Mouse (Mus musculus): Measurements from ENCODE around the gene Vps37c. TPM values are rescaled to one million over a fixed set of nuclear protein-coding genes. Genes with fewer than 3 reads are reported as not detected.

The Vps37c gene
- total RNA-seq, 2 experiments from 2014 or later, result 19.3 to 26.8 TPM

DNA sequence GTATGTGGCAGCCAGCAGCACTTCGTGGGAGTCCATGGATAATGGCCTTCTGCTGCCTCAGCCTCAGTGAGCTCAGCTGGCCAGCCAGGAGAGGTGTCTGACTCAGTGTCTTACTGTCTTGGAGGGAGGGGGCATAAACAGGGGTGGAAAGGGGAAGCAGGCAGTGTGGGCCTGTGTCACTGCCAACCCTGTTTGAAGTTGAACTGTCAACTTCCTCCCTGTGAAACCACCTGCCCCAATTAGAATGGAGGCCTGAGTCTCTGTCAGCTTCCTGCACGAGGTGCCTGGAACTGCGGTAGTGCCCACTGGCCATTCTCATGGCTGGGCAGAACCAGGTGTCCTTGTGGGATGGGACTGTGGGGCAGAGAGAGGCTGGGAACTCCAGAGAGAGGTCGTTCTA lies 50.3 kb downstream of the Vps37c start, which contains the start of gene Cd5:
TSS of gene Cd5 (minus strand) at position 192 of the 400 bp plus-strand sequence.
- no peak for DNase-seq (ENCODE audit: low spot score in 2 of 2)

- DNase-seq (ENCODE audit: low spot score in 2 of 2), result no peak
These were observed 51.4 kb downstream of the Vps37c start for GRCm38 (mm10) chr19:10739916-10740315.

DNA sequence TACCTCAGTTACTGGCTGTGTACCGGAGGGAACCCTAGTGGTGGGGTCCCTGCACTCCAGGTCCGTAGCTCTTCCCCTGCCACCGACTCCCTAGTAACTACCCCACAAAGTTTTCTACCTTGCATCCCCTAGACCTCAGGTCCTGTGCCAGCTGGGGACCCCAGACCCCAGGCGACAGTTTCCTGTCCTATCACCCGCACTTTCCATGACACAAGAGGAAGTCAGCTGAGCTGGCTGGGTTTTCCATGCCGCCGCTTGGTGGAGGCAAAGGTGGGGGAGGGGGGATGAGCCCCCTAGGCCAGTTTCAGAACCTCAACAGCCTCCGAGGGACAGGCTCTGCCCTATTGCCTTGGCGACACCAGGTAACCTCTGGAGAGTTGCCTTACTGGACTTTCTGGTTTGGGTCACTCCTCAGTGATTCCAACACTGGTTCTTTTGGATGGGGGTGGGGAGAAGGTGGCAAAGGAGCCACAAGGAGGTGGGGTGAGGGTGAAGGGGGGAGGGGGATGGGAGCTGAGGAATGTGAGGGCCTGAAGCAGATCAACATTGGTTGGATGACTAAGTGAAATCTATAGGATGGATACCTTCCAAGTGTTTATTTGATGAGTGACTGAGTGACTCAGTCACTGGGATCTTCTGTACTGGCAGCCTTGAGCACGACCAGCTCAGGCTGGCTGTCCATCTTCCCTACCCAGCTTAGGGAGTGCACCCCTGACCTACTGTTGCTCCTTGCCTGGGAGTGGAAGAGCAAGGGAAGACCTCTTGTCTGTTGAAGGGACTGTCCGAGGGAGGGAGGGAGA lies 52.3 kb downstream of the Vps37c start:
- no peak for DNase-seq (ENCODE audit: low spot score in 2 of 2)

DNA sequence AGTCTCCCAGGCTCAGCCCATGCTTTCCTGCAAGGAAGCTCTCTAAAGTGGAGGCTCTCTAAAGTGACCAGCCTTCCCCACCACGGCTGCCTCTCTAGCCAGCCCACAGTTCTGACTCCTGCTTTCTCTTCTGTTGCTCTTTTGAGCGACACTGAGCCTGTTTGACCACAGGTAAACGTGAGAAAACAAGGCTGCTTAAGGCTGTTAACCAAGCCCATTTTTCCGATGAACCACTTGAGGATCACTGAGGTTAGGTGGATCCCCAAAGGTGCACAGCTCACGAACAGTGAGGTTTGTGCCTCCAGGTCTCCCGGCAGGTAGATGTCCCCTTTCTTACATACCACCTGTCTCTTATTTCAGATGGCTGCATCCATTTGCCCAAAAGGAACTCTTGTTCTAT lies 53.6 kb downstream of the Vps37c start:
- DNase-seq (ENCODE audit: low spot score in 2 of 2), result no peak

GRCm38 (mm10) chr19:10742565-10742964 lies 54.0 kb downstream of the Vps37c start:
- no peak for DNase-seq (ENCODE audit: low spot score in 2 of 2)

DNA sequence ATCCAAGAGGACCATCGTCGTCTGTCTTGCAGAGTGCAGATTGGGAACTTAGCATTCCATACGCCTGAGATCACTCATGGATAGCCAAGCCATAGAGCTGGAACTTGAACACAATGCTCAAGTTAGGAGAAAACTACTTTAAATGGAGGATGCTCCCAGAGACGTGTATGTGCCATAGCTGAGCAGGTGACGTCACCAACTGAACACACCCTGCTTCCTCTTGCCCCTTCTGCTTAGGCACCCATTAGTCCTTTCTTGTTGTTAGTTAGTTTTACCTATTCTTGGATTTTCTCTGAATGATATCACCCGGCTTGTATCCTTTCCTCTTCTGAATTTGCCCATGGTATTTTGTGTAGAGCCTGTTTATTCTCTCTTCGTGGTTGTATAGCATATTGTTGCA lies 58.6 kb downstream of the Vps37c start:
- no peak for DNase-seq (ENCODE audit: low spot score in 2 of 2)

GRCm38 (mm10) chr19:10747718-10748117 lies 59.2 kb downstream of the Vps37c start:
- DNase-seq (ENCODE audit: low spot score in 2 of 2), result no peak

GRCm38 (mm10) chr19:10748401-10749102 lies 60.0 kb downstream of the Vps37c start:
- no peak for DNase-seq (ENCODE audit: low spot score in 2 of 2)

DNA sequence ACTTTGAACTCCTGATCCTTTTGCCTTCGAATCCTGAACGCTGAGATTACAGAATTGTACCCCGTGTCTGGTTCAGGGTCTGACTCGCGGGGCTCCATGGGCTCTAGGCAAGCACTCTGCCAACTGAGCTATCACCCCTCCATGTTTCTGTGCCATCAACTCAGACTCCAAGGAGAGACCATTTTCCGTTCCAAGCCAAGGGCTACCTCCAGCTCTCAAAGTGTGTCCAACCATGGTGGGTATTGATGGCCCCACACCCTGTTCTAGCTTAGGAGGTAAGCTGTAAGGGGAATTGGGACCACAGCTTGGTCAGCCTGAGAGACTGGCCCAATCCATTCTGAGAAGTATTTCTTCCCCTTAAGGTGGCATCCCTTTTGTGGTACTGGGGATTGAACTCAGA lies 60.8 kb downstream of the Vps37c start:
- DNase-seq (ENCODE audit: low spot score in 2 of 2), result no peak

DNA sequence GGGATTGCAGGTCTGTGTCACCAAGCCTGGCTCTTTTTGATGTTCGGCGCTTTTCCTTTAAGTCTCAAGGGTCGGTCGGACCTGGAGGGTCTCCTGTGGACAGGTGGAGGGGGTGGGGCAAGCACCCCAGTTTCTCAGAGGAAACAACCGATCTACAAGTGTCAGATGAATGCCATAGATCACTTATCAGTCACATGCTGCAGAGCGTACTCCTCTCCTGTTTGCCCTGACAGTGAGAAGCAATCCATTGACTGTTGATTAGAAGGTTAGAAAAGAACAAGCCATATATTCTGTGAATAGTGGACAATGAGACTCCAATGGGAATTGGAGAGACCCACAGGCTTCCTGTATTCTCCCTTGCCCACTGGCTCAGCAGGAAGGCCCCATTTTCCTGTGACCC lies 61.6 kb downstream of the Vps37c start:
- no peak for DNase-seq (ENCODE audit: low spot score in 2 of 2)

GRCm38 (mm10) chr19:10751607-10752006 lies 63.1 kb downstream of the Vps37c start:
- DNase-seq (ENCODE audit: low spot score in 2 of 2), result no peak

- no peak for DNase-seq (ENCODE audit: low spot score in 2 of 2)
These were observed 63.6 kb downstream of the Vps37c start for GRCm38 (mm10) chr19:10752106-10752505.

DNA sequence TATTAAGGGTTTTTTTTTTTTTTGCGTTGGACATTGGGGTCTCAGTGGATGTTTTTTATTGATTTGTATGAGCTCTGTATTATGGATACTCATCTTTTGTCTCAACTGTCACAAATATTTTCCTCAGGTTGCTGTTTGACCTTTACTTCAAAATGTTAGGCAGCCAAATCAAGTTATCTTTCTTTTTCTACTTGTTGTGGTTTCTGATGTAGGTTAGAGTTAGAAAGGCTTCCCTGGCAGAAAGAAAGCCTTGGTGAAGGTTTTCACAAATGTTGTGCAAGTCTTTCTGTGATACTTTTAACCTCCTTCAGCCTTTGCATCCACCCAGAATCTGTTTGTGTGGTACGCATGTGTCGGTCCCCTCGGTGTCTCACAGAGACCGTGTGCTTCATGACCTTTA lies 64.1 kb downstream of the Vps37c start:
- no peak for DNase-seq (ENCODE audit: low spot score in 2 of 2)

DNA sequence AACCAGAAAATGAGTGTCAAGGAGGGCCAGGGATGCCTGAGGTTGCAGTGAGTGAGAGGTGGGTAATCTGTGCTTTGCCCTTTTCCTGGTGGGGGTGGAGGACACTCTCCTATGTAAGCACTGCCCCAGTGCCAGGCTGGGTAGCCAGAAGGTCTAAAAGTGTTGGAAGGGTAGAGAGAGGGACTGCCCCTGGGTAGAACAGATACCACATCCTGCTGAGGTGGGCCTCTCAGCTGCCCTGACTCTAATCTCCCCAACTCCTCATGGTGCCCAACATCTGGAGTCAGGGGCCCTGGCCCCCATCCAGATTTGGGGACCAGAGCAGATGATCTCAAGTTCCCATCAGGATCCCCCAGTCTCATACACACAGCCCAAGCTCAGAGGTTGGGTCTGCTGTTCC lies 68.6 kb downstream of the Vps37c start:
- no peak for DNase-seq (ENCODE audit: low spot score in 2 of 2)

DNA sequence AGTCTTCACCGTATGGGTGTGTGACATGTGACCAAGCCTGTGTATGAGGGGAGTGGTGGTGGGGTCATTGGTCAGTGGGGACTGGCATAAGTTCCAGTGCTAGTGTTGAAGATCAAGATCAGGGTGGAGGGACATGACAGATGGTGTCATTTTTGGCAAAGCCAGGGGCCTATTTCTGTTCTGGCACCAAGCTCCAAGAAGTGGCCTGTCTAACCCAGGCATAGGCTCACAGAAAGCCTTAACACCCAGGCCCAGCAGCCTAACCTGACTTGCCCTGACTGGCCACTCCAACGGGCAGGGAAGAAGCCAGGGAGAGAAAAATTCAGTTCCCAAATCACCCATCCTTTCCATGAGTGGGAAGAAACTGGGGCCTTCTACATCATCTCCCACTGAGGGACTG lies 69.0 kb downstream of the Vps37c start:
- DNase-seq (ENCODE audit: low spot score in 2 of 2), result no peak

DNA sequence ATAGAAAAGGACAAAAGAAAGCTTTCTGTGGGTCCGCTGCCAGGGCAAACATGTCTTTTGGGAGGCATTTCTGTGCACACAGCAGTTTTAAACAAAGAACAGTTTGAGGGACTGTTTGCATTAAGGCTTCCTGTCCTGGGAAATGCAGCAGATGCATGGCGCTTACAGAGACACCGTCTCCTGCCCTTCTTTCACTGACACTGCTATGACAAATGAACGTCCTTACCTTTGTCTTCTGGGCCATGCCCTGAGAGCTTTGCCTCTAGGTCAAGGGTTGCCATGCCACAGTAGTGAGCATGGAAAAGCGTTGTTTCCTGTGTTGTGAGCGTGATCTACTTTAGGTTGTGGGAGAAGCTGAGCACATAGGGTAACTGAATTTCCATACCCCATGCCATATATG lies 70.2 kb downstream of the Vps37c start:
- no peak for DNase-seq (ENCODE audit: low spot score in 2 of 2)

GRCm38 (mm10) chr19:10759525-10759924 lies 71.0 kb downstream of the Vps37c start:
- no peak for DNase-seq (ENCODE audit: low spot score in 2 of 2)

- DNase-seq (ENCODE audit: low spot score in 2 of 2), result no peak
These were observed 71.7 kb downstream of the Vps37c start for GRCm38 (mm10) chr19:10759983-10760831.

DNA sequence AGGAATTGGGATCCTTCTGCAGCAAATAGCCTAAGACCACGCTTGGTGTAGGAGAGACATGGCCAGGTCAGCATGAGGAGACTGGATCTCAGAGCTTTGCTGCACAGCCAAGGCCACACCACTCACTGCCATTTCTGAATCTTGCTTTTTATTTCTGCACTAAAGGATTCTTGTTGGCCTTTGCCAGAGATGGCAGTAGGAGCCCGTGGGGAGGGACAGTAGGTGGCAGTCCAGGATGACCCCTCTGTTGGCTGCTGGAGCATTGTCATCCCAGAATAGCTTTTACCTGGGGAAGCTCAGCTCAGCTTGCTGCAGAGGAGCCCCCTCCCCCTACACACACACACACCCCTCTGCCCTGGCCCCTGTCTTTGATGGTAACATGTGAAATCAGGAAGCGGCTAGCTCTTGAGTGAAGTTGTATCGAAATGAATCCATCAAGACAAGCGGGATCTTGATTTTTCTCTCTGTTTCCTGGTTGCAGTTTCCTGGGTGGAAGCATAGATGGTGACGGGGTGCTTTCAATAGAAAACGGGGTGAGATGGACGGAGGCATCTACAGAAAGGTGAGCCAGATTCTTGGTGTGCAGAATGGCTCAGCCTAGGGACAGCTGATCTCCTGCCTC lies 73.4 kb downstream of the Vps37c start:
- no peak for DNase-seq (ENCODE audit: low spot score in 2 of 2)

- DNase-seq (ENCODE audit: low spot score in 2 of 2), result no peak
These were observed 73.9 kb downstream of the Vps37c start for GRCm38 (mm10) chr19:10762468-10762867.

DNA sequence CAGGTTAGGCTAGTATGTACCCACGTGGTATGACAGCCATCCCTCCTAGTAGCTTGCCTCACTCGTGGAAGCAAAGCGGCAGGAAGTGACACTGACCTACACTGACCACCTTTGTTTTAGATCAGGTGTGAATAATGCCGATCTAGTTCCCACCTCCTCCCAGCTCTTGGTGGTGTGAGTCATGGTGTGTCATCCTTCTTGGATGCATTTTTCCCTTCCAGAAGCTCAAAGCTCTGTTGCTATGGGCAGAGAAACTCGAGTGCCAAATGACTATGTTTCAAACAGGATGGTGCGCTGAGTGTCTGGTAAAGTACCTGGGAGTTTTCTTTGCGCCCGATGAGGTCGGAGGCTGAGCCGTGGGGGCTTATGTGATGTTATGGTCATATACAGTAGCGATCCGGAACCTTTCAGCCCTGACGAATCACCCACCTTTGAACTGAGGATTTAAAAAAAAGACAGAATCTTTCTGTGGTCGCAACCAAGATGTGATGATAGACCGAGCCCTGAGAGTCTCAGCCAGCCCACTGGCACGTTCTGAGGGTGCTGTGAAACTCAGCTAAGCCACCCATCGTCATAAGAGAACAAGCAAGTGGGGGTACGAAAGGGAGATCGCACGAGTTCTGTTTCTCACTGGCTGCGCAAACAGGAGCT lies 75.0 kb downstream of the Vps37c start:
- DNase-seq (ENCODE audit: low spot score in 2 of 2), result no peak
